Mouse (Mus musculus) hindbrain, embryonic 15.5 days (tissue): ENCODE measurements at regions not wholly inside any gene's neighbourhood (a gene's known extent, or its start where the extent isn't known, plus 50 kb on each side); places are given as distances from the start of the nearest gene placed in this dataset.

Experiments
- ATAC-seq: fragments of 200-750 bp; cut with Nextera tagmentation; 2 replicates; pipeline ENCODE4 v1.8.0; 2017; ENCODE audit warnings: low read depth, moderate number of reproducible peaks, moderate TSS enrichment; ENCODE audit not compliant: low FRiP score
- H3K27ac ChIP-seq: fragments of 300-500 bp; sonication (generic); replicated peaks from 2 replicates; pipeline ENCODE4 v1.5.1; 2015; ENCODE audit warnings: mild to moderate bottlenecking, inconsistent platforms
- H3K27me3 ChIP-seq: fragments of 300-500 bp; sonication (generic); 2 replicates; pipeline ENCODE4 v1.6.1; 2015; ENCODE audit warnings: control low read depth, inconsistent platforms
- H3K36me3 ChIP-seq: fragments of 300-500 bp; sonication (generic); 2 replicates; pipeline ENCODE4 v1.6.1; 2015; ENCODE audit warnings: control low read depth, inconsistent platforms
- H3K4me1 ChIP-seq: fragments of 300-500 bp; sonication (generic); replicated peaks from 2 replicates; pipeline ENCODE4 v1.6.1; 2015; ENCODE audit warnings: control low read depth, inconsistent platforms
- H3K4me2 ChIP-seq: fragments of 300-500 bp; sonication (generic); 2 replicates; pipeline ENCODE4 v1.6.1; 2015; ENCODE audit warnings: moderate library complexity, mild to moderate bottlenecking, inconsistent platforms
- H3K4me3 ChIP-seq: fragments of 300-500 bp; sonication (generic); 2 replicates; pipeline ENCODE4 v1.5.1; 2015; ENCODE audit warnings: mild to moderate bottlenecking, inconsistent platforms
- H3K9ac ChIP-seq: fragments of 300-500 bp; sonication (generic); 2 replicates; pipeline ENCODE4 v1.6.1; 2015; ENCODE audit warnings: inconsistent platforms
- H3K9me3 ChIP-seq: fragments of 300-500 bp; sonication (generic); 2 replicates; pipeline ENCODE4 v1.6.1; 2016; ENCODE audit warnings: control low read depth, inconsistent platforms
- WGBS: fragments of 180-500 bp; shearing (Covaris S2); methylation state at CpG from one replicate; pipeline ENCODE4 v1.1.7; 2015; 5-methylcytosine and 5-hydroxymethylcytosine counted together

- WGBS, result 83% methylated on average over 2 of the region's 2 CpGs
- no peak for ATAC-seq
- H3K36me3 ChIP-seq, result no peaks in the 10 kb centered on the region
- no peaks in the 10 kb centered on the region for H3K4me1 ChIP-seq
- no peak overlapping the region for H3K4me2 ChIP-seq
- H3K27ac ChIP-seq, result no peak overlapping the region
- H3K4me3 ChIP-seq, result no peak overlapping the region
- H3K9ac ChIP-seq, result no peak overlapping the region
- H3K9me3 ChIP-seq, result no peaks in the 10 kb centered on the region
- no peaks in the 10 kb centered on the region for H3K27me3 ChIP-seq
Observed at GRCm38 (mm10) chr1:186383453-186383852, 266.3 kb upstream of the Lyplal1 start.

- no peaks in the 10 kb centered on the region for H3K4me1 ChIP-seq
Observed at GRCm38 (mm10) chr1:186383006-186383405, 265.9 kb upstream of the Lyplal1 start.

GRCm38 (mm10) chr1:186379938-186380847 lies 263.1 kb upstream of the Lyplal1 start:
- no peak overlapping the region for H3K27ac ChIP-seq
- H3K27me3 ChIP-seq, result no peaks in the 10 kb centered on the region
- H3K4me2 ChIP-seq, result no peak overlapping the region
- WGBS, result 84% methylated on average over 10 of the region's 10 CpGs
- no peaks in the 10 kb centered on the region for H3K9me3 ChIP-seq
- no peak overlapping the region for H3K4me3 ChIP-seq
- no peak overlapping the region for H3K9ac ChIP-seq
- H3K4me1 ChIP-seq, result no peaks in the 10 kb centered on the region
- no peaks in the 10 kb centered on the region for H3K36me3 ChIP-seq
- ATAC-seq, result no peak

More at GRCm38 (mm10) chr1:186383006-186383405, 265.9 kb upstream of the Lyplal1 start:
- ATAC-seq, result no peak
- no peak overlapping the region for H3K4me2 ChIP-seq
- no peaks in the 10 kb centered on the region for H3K9me3 ChIP-seq
- no peak overlapping the region for H3K4me3 ChIP-seq
- no peak overlapping the region for H3K9ac ChIP-seq
- H3K27ac ChIP-seq, result no peak overlapping the region
- WGBS, result 93% methylated on average over 3 of the region's 3 CpGs
- no peaks in the 10 kb centered on the region for H3K27me3 ChIP-seq
- no peaks in the 10 kb centered on the region for H3K36me3 ChIP-seq

GRCm38 (mm10) chr1:186376906-186377623 lies 260.0 kb upstream of the Lyplal1 start:
- Histone ChIP-seq H3K9ac (no peak overlapping the region), H3K4me2 (no peak overlapping the region), H3K4me3 (no peak overlapping the region), H3K27ac (no peak overlapping the region), H3K27me3 (no peaks in the 10 kb centered on the region), H3K4me1 (no peaks in the 10 kb centered on the region), H3K36me3 (no peaks in the 10 kb centered on the region), H3K9me3 (no peaks in the 10 kb centered on the region)
- 93% methylated on average over 9 of the region's 9 CpGs for WGBS
- no peak for ATAC-seq

GRCm38 (mm10) chr1:186374009-186374649 lies 257.0 kb upstream of the Lyplal1 start:
- 81% methylated on average over 9 of the region's 9 CpGs for WGBS
- ATAC-seq, result no peak
- Histone ChIP-seq H3K4me1 (no peaks in the 10 kb centered on the region), H3K9ac (no peak overlapping the region), H3K4me2 (no peak overlapping the region), H3K27ac (no peak overlapping the region), H3K9me3 (no peaks in the 10 kb centered on the region), H3K4me3 (no peak overlapping the region), H3K27me3 (no peaks in the 10 kb centered on the region), H3K36me3 (no peaks in the 10 kb centered on the region)

- H3K4me1 ChIP-seq, result no peaks in the 10 kb centered on the region
Observed at GRCm38 (mm10) chr1:186373386-186373785, 256.3 kb upstream of the Lyplal1 start.

GRCm38 (mm10) chr1:186372770-186373353 lies 255.8 kb upstream of the Lyplal1 start:
- ATAC-seq, result peak; percentile 27; the same call in 1 of the 2 replicates
- H3K36me3 ChIP-seq, result no peaks in the 10 kb centered on the region
- H3K27ac ChIP-seq, result no peak overlapping the region
- H3K9me3 ChIP-seq, result no peaks in the 10 kb centered on the region
- no peaks in the 10 kb centered on the region for H3K4me1 ChIP-seq
- no peak overlapping the region for H3K4me3 ChIP-seq
- no peak overlapping the region for H3K9ac ChIP-seq
- no peaks in the 10 kb centered on the region for H3K27me3 ChIP-seq
- H3K4me2 ChIP-seq, result no peak overlapping the region
- 98% methylated on average over 2 of the region's 2 CpGs for WGBS

More at GRCm38 (mm10) chr1:186373386-186373785, 256.3 kb upstream of the Lyplal1 start:
- Histone ChIP-seq H3K4me2 (no peak overlapping the region), H3K9ac (no peak overlapping the region), H3K27ac (no peak overlapping the region), H3K9me3 (no peaks in the 10 kb centered on the region), H3K36me3 (no peaks in the 10 kb centered on the region), H3K4me3 (no peak overlapping the region), H3K27me3 (no peaks in the 10 kb centered on the region)
- ATAC-seq, result no peak
- 47% methylated on average over 4 of the region's 4 CpGs for WGBS

- no peak overlapping the region for H3K4me2 ChIP-seq
Observed at GRCm38 (mm10) chr1:186363356-186363755, 246.2 kb upstream of the Lyplal1 start.

GRCm38 (mm10) chr1:186358011-186358670 lies 241.0 kb upstream of the Lyplal1 start:
- Histone ChIP-seq H3K36me3 (no peaks in the 10 kb centered on the region), H3K27ac (no peak overlapping the region)
- 82% methylated on average over 15 of the region's 15 CpGs for WGBS

More at GRCm38 (mm10) chr1:186363356-186363755, 246.2 kb upstream of the Lyplal1 start:
- H3K4me1 ChIP-seq, result no peaks in the 10 kb centered on the region
- no peaks in the 10 kb centered on the region for H3K9me3 ChIP-seq
- no peak overlapping the region for H3K9ac ChIP-seq
- no peak for ATAC-seq
- no peaks in the 10 kb centered on the region for H3K27me3 ChIP-seq
- H3K36me3 ChIP-seq, result no peaks in the 10 kb centered on the region
- no peak overlapping the region for H3K4me3 ChIP-seq
- H3K27ac ChIP-seq, result no peak overlapping the region
- WGBS, result 87% methylated on average over 4 of the region's 4 CpGs

GRCm38 (mm10) chr1:186354742-186355141 lies 237.6 kb upstream of the Lyplal1 start:
- Histone ChIP-seq H3K4me2 (no peak overlapping the region), H3K9me3 (no peaks in the 10 kb centered on the region), H3K27ac (no peak overlapping the region), H3K36me3 (no peaks in the 10 kb centered on the region), H3K4me1 (no peaks in the 10 kb centered on the region), H3K9ac (no peak overlapping the region), H3K4me3 (no peak overlapping the region), H3K27me3 (no peaks in the 10 kb centered on the region)
- WGBS, result 67% methylated on average over 6 of the region's 6 CpGs
- ATAC-seq, result no peak

More at GRCm38 (mm10) chr1:186358011-186358670, 241.0 kb upstream of the Lyplal1 start:
- Histone ChIP-seq H3K9me3 (no peaks in the 10 kb centered on the region), H3K27me3 (no peaks in the 10 kb centered on the region), H3K4me2 (no peak overlapping the region), H3K4me1 (no peaks in the 10 kb centered on the region), H3K9ac (no peak overlapping the region), H3K4me3 (no peak overlapping the region)
- ATAC-seq, result no peak

GRCm38 (mm10) chr1:186354072-186354471 lies 237.0 kb upstream of the Lyplal1 start:
- H3K27me3 ChIP-seq, result no peaks in the 10 kb centered on the region
- no peak overlapping the region for H3K27ac ChIP-seq
- H3K4me1 ChIP-seq, result no peaks in the 10 kb centered on the region
- no peak for ATAC-seq
- H3K4me2 ChIP-seq, result no peak overlapping the region
- H3K36me3 ChIP-seq, result no peaks in the 10 kb centered on the region
- no peak overlapping the region for H3K9ac ChIP-seq
- no peaks in the 10 kb centered on the region for H3K9me3 ChIP-seq
- H3K4me3 ChIP-seq, result no peak overlapping the region
